Mouse (Mus musculus) heart, adult 11 months (tissue): ENCODE data around the gene Dguok.

Experiments used
- DNase-seq: peaks from one replicate; pipeline ENCODE4 v3.0.0; 2022

Gene Dguok

GRCm38 (mm10) chr6:83455328-83456130, 51.2 kb downstream of the Dguok start:
- peak; percentile 97 for DNase-seq

DNA sequence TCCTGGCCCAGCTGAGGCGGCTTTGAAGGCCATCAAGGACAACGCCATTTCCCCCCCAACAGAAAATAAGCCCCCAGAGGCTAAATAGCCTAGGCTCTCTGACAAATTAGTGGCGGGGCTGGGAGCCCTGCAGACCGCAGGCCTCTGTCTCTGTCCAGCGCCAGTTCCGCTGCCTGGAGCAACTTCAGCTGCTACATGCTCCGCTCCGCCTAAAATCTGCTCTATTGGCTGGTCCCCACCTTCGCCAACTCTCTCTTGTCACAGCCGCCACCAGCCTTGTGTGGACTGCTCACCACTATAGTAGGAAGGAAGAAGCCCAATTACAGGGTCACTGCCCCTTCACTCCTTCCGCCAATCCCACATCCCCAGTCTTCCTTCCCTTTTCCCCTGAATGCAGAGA, 53.1 kb downstream of the Dguok start:
- DNase-seq, result peak; percentile 96

DNA sequence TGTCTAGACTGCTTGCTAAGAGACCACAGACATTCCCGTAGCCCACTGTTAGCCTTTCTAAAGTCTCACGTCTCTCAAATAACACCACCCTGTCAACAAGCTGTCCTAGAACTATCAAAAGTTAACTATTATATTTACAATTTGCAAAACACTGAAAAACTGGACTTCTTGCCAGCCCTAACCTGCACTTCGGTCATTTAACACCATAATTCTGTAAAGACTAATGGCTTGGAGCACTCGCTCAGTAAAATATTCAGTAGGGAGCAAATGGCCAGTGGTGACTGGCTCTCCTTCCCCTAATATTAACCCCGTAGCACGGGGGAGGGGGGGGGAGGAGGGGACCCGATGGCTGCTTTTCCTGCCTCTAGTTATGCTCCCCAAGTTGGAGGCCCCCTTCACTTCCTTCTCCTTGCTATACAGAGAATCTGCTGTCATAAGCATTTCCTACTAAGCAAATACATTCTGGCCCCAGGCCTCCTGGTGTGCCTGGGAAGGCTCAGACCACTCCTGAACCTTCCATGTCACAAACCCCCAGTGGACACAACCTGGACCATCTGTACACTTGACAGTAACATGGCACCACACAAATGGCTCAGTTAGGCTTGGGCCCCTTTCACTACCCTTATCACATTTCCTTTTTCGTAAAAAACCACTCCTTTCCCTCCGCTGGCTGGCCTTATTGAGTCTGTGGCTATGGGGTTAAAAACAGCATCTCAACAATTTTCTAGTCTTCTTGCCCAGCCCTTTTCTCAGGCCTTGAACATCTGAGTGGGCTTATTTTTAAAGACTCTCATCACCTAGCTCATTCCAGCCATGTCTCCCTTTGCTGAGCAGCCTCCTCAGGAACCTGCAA, 56.1 kb downstream of the Dguok start:
- peak; percentile 93 for DNase-seq

GRCm38 (mm10) chr6:83449440-83449839, 57.3 kb downstream of the Dguok start:
- DNase-seq, result peak; percentile 85

DNA sequence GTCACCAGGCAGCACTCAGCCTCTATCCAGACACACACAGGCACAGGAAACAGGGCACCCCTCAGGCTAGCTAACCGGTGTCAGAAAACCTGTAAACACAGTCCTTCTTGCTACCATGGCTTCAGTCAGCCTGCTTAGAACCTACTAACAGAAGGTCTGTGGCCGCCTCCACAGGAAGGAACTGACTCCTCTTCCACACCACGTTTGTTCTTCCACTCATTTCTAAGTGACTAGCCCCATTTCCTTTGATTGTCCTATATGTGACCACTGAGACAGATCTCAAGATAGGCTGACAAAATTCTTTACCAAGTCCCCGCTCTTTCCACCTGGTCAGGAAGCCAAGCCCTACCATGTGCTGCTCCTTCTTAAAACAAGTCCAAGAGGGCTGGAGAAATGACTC, 57.9 kb downstream of the Dguok start:
- peak; percentile 82 for DNase-seq

- no peak for DNase-seq
These were observed 59.7 kb downstream of the Dguok start for GRCm38 (mm10) chr6:83447031-83447430.

DNA sequence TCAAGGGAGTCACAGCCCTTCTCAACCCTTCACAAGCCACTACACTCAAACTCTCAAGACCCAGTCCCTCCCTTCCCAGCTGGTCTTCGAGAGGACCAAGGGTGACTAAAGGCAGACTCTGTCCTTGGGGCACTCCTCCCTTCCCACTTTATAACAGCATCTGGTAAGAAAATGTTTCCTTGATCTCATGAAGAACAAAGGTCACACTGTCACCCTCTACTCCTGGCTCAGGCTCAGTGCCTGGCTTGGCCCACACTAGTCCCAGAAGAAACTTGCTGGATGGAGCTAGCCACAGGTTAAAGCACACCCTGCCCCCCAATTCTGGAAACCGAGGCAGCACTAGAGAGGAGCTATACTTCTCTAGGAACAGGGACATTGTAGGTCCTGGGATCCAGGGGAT, 61.0 kb downstream of the Dguok start:
- peak; percentile 88 for DNase-seq

GRCm38 (mm10) chr6:83443441-83444340, 63.1 kb downstream of the Dguok start:
- DNase-seq, result peak; percentile 98

GRCm38 (mm10) chr6:83442639-83443038, 64.1 kb downstream of the Dguok start:
- peak; percentile 92 for DNase-seq

- peak; percentile 100 for DNase-seq
These were observed 65.3 kb downstream of the Dguok start for GRCm38 (mm10) chr6:83441259-83442061.

GRCm38 (mm10) chr6:83440510-83441258, 66.1 kb downstream of the Dguok start:
- peak; percentile 97 for DNase-seq

DNA sequence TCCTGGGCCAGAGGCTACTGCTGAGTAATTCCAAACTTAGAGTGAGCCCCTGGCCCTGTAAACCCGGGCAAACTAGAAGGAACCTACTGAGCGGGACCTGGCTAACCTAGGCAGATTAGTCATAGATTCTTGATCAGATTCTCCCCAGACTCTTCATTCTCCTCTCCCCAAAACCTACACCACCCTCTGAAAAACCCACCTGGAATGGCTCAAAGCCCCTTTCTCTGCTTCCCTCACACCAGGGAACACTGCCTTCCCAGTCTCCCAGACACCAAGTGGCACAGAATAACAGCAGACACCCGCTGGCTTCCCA, 66.6 kb downstream of the Dguok start:
- DNase-seq, result no peak

DNA sequence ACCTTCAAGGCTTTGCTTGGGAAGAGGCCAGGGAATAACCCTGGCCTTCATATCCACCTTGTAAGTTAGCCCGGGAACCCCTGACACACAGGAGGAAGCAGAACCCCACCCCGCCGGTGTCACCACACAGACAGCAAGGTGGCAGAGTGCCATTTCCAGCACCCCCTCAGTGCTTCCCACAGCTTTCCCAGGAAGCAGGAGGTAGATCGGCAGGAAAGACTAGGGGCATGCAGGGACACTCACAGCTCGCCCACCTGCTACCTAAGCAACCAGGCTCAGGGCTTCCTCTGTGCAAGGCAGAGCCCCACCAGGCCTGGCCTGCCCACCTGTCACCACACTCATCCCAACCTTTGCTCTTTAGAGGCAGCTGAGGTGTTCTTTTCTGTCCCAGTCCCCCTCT, 67.0 kb downstream of the Dguok start:
- peak; percentile 94 for DNase-seq

DNA sequence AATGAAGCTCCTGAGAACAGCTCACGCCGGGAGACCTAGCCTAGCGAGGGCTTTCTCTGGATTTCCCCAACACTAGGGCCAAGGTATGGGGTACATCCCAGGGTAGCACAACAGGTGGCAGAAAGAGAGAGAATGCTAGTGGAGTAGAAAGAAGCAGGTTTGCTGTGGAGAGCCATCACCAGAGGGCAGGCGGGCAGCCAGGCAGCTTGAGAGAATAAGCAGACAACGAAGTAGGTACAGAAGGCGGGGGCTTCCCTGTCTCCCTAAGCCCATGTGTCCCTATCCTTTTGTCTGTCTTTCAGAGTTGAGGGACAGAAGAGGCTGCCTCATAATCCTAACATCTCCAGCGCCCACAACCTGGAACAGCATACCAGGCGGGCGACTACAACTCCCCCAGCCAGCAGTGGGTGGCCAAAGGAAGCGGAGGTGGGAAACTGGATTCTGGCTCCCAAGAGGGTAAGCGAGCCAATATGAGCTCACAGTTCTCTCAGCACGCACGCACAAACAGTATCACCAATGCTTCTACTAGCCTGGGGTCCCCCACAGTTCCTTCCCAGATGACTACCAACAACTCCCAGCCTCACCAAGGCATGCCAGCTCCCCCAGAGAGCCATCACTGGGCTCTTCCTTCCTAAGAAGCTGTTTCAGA, 67.5 kb downstream of the Dguok start:
- DNase-seq, result peak; percentile 93

DNA sequence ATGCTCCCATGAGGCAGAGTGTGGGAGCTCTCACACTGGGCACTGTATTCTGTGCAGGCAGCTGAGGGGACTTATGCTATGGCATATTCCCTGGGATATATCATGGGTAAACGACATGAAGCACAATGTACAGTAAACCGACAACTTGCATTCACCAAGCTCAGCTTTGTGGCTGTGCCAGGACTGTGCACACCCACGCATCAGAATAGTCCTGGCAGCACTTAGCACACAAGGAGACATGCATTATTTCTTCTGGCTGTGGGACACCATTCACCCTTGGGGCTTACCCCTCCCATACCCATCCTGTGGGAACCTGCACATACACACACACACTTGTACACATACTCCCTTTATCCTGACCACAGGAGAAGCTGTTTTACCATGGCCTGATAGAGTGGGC, 68.2 kb downstream of the Dguok start:
- DNase-seq, result no peak

- peak; percentile 86 for DNase-seq
These were observed 69.0 kb downstream of the Dguok start for GRCm38 (mm10) chr6:83437802-83438201.

GRCm38 (mm10) chr6:83437225-83437624, 69.5 kb downstream of the Dguok start:
- no peak for DNase-seq

DNA sequence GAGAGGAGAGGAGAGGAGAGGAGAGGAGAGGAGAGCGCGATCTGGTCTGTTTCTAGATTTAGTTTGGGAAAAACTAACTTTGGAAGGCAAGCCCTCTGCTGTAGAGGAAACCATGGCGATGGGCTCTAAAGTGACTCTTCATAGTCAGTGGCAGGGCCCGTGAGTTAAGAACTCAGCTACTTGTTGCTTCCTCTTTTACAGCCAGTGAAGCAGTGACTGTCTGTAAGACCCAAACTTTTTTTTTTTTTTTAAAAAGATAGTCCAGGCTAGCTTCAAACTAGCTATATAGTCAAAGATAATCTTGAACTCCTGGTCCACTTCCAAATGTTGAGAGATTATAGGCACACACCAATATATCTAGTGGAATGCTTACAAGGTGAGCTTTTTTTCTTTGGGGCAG, 70.2 kb downstream of the Dguok start:
- DNase-seq, result no peak

GRCm38 (mm10) chr6:83435174-83435573, 71.6 kb downstream of the Dguok start:
- peak; percentile 94 for DNase-seq

- DNase-seq, result peak; percentile 93
These were observed 73.2 kb downstream of the Dguok start for GRCm38 (mm10) chr6:83433546-83433945.

DNA sequence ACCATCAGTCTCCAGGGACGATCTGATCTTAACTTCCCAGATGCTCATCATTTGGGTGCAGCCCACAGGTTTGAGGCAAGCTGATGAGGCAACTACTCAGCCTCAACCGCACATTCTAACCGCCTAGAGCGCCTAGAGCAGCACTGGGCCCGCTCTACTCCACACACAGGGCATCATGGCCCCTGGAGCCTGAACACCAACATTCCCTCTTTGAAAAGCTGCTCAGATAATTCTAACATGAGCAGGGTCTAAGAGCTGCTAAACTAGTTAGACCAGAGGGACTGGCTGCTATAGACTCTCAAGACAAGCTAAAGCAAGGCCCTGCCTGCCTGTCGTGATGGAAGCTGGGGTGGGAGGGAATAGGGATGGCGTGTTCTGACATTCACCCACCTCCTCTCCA, 73.8 kb downstream of the Dguok start:
- DNase-seq, result no peak
